Mouse (Mus musculus): ENCODE measurements around the gene Cpn1. TPM values are rescaled to one million over a fixed set of nuclear protein-coding genes. Genes with fewer than 3 reads are reported as not detected.

Cpn1 gene
- polyA plus RNA-seq, 1 experiment from 2014 or later, result 0.33 TPM

DNA sequence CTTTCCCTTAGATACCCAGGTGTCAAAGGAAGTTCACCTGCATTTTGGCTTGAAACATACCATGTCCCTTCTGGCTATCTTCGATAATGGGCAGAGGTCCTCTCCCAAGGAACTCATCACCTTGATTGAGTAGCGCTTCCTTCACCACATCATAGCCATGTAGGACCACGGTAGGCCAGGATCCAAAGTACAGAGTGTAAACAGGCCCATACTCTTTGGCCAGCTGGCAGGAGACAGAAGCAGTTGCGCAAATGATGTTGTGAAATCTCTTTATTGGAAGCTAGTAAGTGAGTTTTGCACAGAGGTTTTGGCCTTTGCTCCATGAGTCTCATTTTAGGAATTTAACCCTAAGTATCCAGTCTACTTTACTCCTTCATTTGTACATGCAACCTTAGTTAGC, 35.1 kb upstream of the Cpn1 start:
- H3K4me1 ChIP-seq (ENCODE audit: control insufficient read depth, insufficient read depth, low read length), result no peaks in the 10 kb centered on the region
- H3K4me3 ChIP-seq (ENCODE audit: low read depth, low read length), result no peak overlapping the region
- 92% methylated on average over 4 of the region's 4 CpGs for WGBS
- no peak for DNase-seq (ENCODE audit: low spot score)
- H3K9ac ChIP-seq (ENCODE audit: low read depth, low read length), result no peak overlapping the region
- H3K27ac ChIP-seq (replicated peaks; ENCODE audit: low read depth, low read length), result no peak overlapping the region
- ATAC-seq (ENCODE audit: low read depth), result no peak
- no peak overlapping the region for H3K4me2 ChIP-seq (ENCODE audit: low read depth, low read length)
- H3K36me3 ChIP-seq (ENCODE audit: control insufficient read depth, insufficient read depth, low read length), result no peaks in the 10 kb centered on the region
- H3K9me3 ChIP-seq (ENCODE audit: control insufficient read depth, low read length), result no peaks in the 10 kb centered on the region
- H3K27me3 ChIP-seq (replicated peaks; ENCODE audit: control insufficient read depth, insufficient read depth, low read length), result no peaks in the 10 kb centered on the region

DNA sequence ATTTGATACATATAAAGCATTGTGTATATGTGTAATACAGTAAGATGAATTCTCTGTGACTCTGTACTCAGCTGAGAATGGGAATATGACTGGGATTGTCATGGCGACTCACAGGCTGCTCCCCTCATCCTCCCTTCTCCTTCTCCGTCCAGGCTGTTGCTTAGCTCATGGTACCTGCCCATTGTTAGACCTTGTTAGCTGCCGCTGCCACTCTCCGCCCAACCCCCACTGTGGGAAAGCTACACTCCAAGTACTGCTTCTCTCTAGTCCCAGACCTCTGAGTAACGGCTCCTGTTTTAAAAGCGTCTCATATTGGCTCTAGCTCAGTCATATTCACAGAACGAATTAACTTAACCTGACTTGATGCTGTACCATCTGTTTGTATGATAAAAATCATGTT, 33.4 kb upstream of the Cpn1 start:
- Histone ChIP-seq H3K4me3 (ENCODE audit: low read depth, low read length) (no peak overlapping the region), H3K27me3 (replicated peaks; ENCODE audit: control insufficient read depth, insufficient read depth, low read length) (no peaks in the 10 kb centered on the region), H3K4me2 (ENCODE audit: low read depth, low read length) (no peak overlapping the region), H3K4me1 (ENCODE audit: control insufficient read depth, insufficient read depth, low read length) (no peaks in the 10 kb centered on the region), H3K27ac (replicated peaks; ENCODE audit: low read depth, low read length) (no peak overlapping the region), H3K36me3 (ENCODE audit: control insufficient read depth, insufficient read depth, low read length) (no peaks in the 10 kb centered on the region), H3K9ac (ENCODE audit: low read depth, low read length) (no peak overlapping the region), H3K9me3 (ENCODE audit: control insufficient read depth, low read length) (no peaks in the 10 kb centered on the region)
- DNase-seq (ENCODE audit: low spot score) (no peak), ATAC-seq (ENCODE audit: low read depth) (no peak)
- WGBS, result 55% methylated on average over 7 of the region's 7 CpGs

DNA sequence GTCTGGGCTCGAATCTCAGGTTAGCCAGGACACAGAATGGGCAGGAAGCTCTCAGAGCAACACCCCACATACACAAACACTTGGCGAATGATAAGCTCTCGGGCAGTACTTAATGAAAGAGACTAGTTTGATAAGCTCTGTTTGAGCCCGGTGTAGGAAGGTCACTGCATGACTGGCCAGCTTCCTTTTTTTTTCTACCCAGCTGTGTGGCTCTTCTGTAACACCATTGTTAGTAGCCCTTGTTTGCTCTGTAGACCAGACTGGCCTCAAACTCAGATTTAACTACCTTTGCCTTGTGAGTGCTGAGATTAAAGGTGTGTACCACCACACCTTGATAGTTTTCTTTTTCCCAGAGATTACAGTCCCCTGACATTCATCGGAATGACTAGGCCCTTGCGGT, 27.5 kb upstream of the Cpn1 start:
- Histone ChIP-seq H3K4me2 (ENCODE audit: low read depth, low read length) (no peak overlapping the region), H3K27me3 (replicated peaks; ENCODE audit: control insufficient read depth, insufficient read depth, low read length) (no peaks in the 10 kb centered on the region), H3K9ac (ENCODE audit: low read depth, low read length) (no peak overlapping the region), H3K4me1 (ENCODE audit: control insufficient read depth, insufficient read depth, low read length) (no peaks in the 10 kb centered on the region), H3K36me3 (ENCODE audit: control insufficient read depth, insufficient read depth, low read length) (no peaks in the 10 kb centered on the region), H3K4me3 (ENCODE audit: low read depth, low read length) (no peak overlapping the region), H3K9me3 (ENCODE audit: control insufficient read depth, low read length) (no peaks in the 10 kb centered on the region), H3K27ac (replicated peaks; ENCODE audit: low read depth, low read length) (no peak overlapping the region)
- DNase-seq (ENCODE audit: low spot score) (no peak), ATAC-seq (ENCODE audit: low read depth) (no peak)
- WGBS, result 83% methylated on average over 6 of the region's 6 CpGs

DNA sequence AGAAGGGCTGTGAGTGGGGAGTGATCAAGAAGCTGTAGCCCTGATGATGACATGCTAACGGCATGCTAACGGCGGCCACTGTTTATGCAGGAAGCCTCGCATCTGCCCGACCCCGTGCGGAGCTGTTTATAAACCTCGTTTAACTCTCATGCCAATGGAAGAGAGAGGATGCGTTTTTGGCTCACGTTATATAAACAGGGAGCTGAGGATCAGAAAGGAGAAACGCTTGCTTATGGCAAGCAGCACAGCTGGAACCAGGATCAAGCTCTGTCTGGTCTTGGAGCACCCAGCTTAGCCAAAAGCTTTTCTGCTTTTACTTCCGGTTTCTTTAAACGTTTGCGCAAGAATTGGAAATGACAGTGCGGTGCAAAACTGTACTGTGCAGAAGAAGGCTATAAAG, 22.4 kb upstream of the Cpn1 start:
- Histone ChIP-seq H3K4me2 (ENCODE audit: low read depth, low read length) (no peak overlapping the region), H3K9ac (ENCODE audit: low read depth, low read length) (no peak overlapping the region), H3K4me1 (ENCODE audit: control insufficient read depth, insufficient read depth, low read length) (no peaks in the 10 kb centered on the region), H3K27me3 (replicated peaks; ENCODE audit: control insufficient read depth, insufficient read depth, low read length) (no peaks in the 10 kb centered on the region), H3K27ac (replicated peaks; ENCODE audit: low read depth, low read length) (no peak overlapping the region), H3K4me3 (ENCODE audit: low read depth, low read length) (no peak overlapping the region), H3K36me3 (ENCODE audit: control insufficient read depth, insufficient read depth, low read length) (no peaks in the 10 kb centered on the region), H3K9me3 (ENCODE audit: control insufficient read depth, low read length) (no peaks in the 10 kb centered on the region)
- DNase-seq (ENCODE audit: low spot score) (peak; percentile 49), ATAC-seq (ENCODE audit: low read depth) (no peak)
- WGBS, result 65% methylated on average over 15 of the region's 15 CpGs

DNA sequence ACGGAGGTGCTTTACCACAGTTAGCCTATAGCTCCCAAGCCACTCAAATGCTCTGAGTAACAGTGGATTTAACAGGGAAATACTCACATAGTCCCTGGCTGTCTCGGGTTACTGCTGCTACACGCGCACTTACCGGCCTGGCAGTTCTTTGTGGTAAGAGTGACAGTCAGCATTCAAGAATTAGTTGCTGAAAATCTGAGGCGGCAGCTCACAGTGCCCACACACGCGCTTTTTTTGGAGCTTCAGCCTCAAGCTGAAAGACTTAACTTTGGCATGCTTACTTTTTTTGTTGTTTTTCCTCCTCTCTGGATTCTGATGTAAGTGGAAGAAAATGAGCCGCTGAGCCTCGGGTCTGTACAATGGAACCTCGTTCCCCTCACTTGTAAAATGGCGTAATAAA, 20.8 kb upstream of the Cpn1 start:
- Histone ChIP-seq H3K9me3 (ENCODE audit: control insufficient read depth, low read length) (no peaks in the 10 kb centered on the region), H3K4me1 (ENCODE audit: control insufficient read depth, insufficient read depth, low read length) (no peaks in the 10 kb centered on the region), H3K36me3 (ENCODE audit: control insufficient read depth, insufficient read depth, low read length) (no peaks in the 10 kb centered on the region), H3K27me3 (replicated peaks; ENCODE audit: control insufficient read depth, insufficient read depth, low read length) (no peaks in the 10 kb centered on the region), H3K4me2 (ENCODE audit: low read depth, low read length) (0 out of 2 replicates have a peak overlapping the region, but pooled peaks have one; percentile 7), H3K4me3 (ENCODE audit: low read depth, low read length) (no peak overlapping the region), H3K27ac (replicated peaks; ENCODE audit: low read depth, low read length) (no peak overlapping the region), H3K9ac (ENCODE audit: low read depth, low read length) (no peak overlapping the region)
- WGBS, result 51% methylated on average over 12 of the region's 12 CpGs
- peak; percentile 67; the same call in 1 of the 2 replicates for ATAC-seq (ENCODE audit: low read depth)
- DNase-seq (ENCODE audit: low spot score), result peak; percentile 44

DNA sequence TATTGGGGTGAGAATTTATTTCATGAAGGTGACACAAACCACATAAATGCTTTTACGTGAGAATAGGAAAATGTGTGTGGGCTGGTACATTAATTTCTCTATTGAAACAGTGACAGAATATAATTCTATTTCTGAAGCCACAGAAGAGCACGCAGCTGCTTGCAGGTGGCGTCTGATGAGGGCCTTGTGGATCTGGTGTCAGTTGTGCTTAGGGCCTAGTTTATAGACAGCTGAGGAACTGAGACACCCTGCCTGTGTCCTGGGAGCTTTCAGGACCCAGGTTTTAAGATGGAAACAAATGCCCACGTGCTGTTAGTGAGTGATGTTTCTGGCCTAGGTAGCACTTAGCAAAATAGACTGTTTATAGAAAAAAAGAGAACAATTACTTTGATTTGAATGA, 18.7 kb upstream of the Cpn1 start:
- Histone ChIP-seq H3K9ac (ENCODE audit: low read depth, low read length) (no peak overlapping the region), H3K27ac (replicated peaks; ENCODE audit: low read depth, low read length) (no peak overlapping the region)
- no peak for ATAC-seq (ENCODE audit: low read depth)

DNA sequence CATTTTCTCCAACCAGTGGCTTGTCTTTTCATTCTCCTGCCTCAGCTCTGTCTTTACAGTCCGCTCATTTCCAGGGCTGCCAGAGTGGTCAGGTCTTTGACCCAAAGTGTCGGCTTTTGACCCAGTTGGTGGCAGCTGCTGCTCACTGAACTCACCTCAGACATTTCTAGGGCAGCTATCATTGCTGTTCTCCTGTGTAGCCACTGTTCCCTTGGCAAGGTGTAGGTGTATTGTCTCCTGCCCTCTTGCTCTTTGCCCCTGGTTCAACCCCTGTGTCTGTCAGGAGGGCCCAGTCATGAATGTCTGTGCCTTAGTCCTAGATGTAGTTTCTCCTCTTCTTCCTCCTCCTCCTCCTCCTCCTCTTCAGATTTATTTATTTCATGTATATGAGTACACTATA, 17.9 kb upstream of the Cpn1 start:
- Histone ChIP-seq H3K4me3 (ENCODE audit: low read depth, low read length) (no peak overlapping the region), H3K4me2 (ENCODE audit: low read depth, low read length) (no peak overlapping the region), H3K27ac (replicated peaks; ENCODE audit: low read depth, low read length) (no peak overlapping the region), H3K27me3 (replicated peaks; ENCODE audit: control insufficient read depth, insufficient read depth, low read length) (no peaks in the 10 kb centered on the region), H3K9ac (ENCODE audit: low read depth, low read length) (no peak overlapping the region), H3K9me3 (ENCODE audit: control insufficient read depth, low read length) (no peaks in the 10 kb centered on the region), H3K36me3 (ENCODE audit: control insufficient read depth, insufficient read depth, low read length) (no peaks in the 10 kb centered on the region), H3K4me1 (ENCODE audit: control insufficient read depth, insufficient read depth, low read length) (no peaks in the 10 kb centered on the region)
- DNase-seq (ENCODE audit: low spot score) (no peak), ATAC-seq (ENCODE audit: low read depth) (no peak)
- 86% methylated on average over 2 of the region's 2 CpGs for WGBS

More for the DNA sequence above, 18.7 kb upstream of the Cpn1 start:
- H3K27me3 ChIP-seq (replicated peaks; ENCODE audit: control insufficient read depth, insufficient read depth, low read length), result no peaks in the 10 kb centered on the region
- no peak overlapping the region for H3K4me3 ChIP-seq (ENCODE audit: low read depth, low read length)
- no peaks in the 10 kb centered on the region for H3K4me1 ChIP-seq (ENCODE audit: control insufficient read depth, insufficient read depth, low read length)
- no peak overlapping the region for H3K4me2 ChIP-seq (ENCODE audit: low read depth, low read length)
- DNase-seq (ENCODE audit: low spot score), result no peak
- H3K9me3 ChIP-seq (ENCODE audit: control insufficient read depth, low read length), result no peaks in the 10 kb centered on the region
- 68% methylated on average over 4 of the region's 4 CpGs for WGBS
- no peaks in the 10 kb centered on the region for H3K36me3 ChIP-seq (ENCODE audit: control insufficient read depth, insufficient read depth, low read length)

DNA sequence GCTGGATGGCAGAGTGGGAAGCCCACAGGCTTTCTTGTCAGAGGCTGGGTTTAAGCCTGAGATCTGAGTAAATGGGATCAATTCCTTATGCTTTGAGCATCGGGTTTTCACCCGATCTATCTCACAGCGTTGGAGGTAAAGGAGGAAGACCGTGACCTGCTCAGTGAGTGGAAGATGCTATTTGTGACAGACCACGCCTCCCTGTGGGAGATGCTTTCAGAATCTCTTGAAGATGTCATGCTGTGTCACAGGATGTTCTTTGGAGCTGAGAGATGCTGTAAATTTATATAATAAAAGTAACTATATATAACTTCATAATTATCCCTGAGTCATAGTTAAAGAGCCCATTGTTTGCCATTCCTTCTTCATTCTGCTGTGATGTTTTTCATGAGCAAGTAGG, 14.4 kb upstream of the Cpn1 start:
- H3K27ac ChIP-seq (replicated peaks; ENCODE audit: low read depth, low read length), result no peak overlapping the region
- no peak for ATAC-seq (ENCODE audit: low read depth)
- no peaks in the 10 kb centered on the region for H3K27me3 ChIP-seq (replicated peaks; ENCODE audit: control insufficient read depth, insufficient read depth, low read length)
- H3K4me3 ChIP-seq (ENCODE audit: low read depth, low read length), result no peak overlapping the region
- no peak overlapping the region for H3K9ac ChIP-seq (ENCODE audit: low read depth, low read length)
- H3K4me1 ChIP-seq (ENCODE audit: control insufficient read depth, insufficient read depth, low read length), result no peaks in the 10 kb centered on the region
- DNase-seq (ENCODE audit: low spot score), result no peak
- H3K36me3 ChIP-seq (ENCODE audit: control insufficient read depth, insufficient read depth, low read length), result no peaks in the 10 kb centered on the region
- no peaks in the 10 kb centered on the region for H3K9me3 ChIP-seq (ENCODE audit: control insufficient read depth, low read length)
- WGBS, result 81% methylated on average over 5 of the region's 5 CpGs
- no peak overlapping the region for H3K4me2 ChIP-seq (ENCODE audit: low read depth, low read length)

DNA sequence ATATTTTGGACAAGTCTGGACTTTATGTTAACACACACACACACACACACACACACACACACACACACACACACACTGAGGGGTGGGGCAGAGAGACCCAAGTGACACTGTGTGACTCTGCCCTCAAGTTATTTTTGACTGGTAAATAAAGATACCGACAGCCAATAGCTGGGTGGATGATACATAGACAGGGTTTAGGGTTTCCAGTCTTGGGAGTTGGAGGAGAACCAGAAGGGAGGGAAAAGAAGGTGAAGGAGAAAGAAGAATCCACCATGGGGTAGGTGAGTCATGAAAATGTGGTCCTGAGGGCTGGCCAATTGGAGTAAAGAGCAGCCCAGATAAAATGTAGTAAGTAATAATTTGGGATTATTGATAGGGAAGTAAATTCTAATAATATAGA, 13.7 kb upstream of the Cpn1 start:
- no peaks in the 10 kb centered on the region for H3K4me1 ChIP-seq (ENCODE audit: control insufficient read depth, insufficient read depth, low read length)
- H3K9me3 ChIP-seq (ENCODE audit: control insufficient read depth, low read length), result no peaks in the 10 kb centered on the region
- H3K9ac ChIP-seq (ENCODE audit: low read depth, low read length), result no peak overlapping the region
- H3K27me3 ChIP-seq (replicated peaks; ENCODE audit: control insufficient read depth, insufficient read depth, low read length), result no peaks in the 10 kb centered on the region
- WGBS, result 68% methylated on average over 1 of the region's 1 CpGs
- DNase-seq (ENCODE audit: low spot score), result no peak
- no peaks in the 10 kb centered on the region for H3K36me3 ChIP-seq (ENCODE audit: control insufficient read depth, insufficient read depth, low read length)
- no peak overlapping the region for H3K4me3 ChIP-seq (ENCODE audit: low read depth, low read length)
- no peak overlapping the region for H3K4me2 ChIP-seq (ENCODE audit: low read depth, low read length)
- no peak for ATAC-seq (ENCODE audit: low read depth)
- no peak overlapping the region for H3K27ac ChIP-seq (replicated peaks; ENCODE audit: low read depth, low read length)

Measured in embryonic facial prominence, embryonic 14.5 days (tissue).